Mouse (Mus musculus) urinary bladder, postnatal 0 days (tissue): ENCODE measurements around the gene Tubgcp2. TPM values are rescaled to one million over a fixed set of nuclear protein-coding genes. Genes with fewer than 3 reads are reported as not detected.

Source experiments
- microRNA counts: library from miRNA; unstranded; fragments of <30 nt; microRNA quantifications from one replicate; lab custom pipeline; 2016
- microRNA-seq: library from miRNA; unstranded; fragments of <30 nt; microRNA quantifications from one replicate; pipeline ENCODE4, GENCODE M21; 2016
- polyA plus RNA-seq: library from polyadenylated mRNA; unstranded; fragments of >200 nt; fragmentation: Nextera tagmentation; extraction: Ambion mirVana; gene quantifications from 2 replicates; pipeline ENCODE4 v1.2.1, GENCODE M21; 2015

Tubgcp2 gene
- polyA plus RNA-seq, result 24.9 and 27.2 TPM in 2 replicates

DNA sequence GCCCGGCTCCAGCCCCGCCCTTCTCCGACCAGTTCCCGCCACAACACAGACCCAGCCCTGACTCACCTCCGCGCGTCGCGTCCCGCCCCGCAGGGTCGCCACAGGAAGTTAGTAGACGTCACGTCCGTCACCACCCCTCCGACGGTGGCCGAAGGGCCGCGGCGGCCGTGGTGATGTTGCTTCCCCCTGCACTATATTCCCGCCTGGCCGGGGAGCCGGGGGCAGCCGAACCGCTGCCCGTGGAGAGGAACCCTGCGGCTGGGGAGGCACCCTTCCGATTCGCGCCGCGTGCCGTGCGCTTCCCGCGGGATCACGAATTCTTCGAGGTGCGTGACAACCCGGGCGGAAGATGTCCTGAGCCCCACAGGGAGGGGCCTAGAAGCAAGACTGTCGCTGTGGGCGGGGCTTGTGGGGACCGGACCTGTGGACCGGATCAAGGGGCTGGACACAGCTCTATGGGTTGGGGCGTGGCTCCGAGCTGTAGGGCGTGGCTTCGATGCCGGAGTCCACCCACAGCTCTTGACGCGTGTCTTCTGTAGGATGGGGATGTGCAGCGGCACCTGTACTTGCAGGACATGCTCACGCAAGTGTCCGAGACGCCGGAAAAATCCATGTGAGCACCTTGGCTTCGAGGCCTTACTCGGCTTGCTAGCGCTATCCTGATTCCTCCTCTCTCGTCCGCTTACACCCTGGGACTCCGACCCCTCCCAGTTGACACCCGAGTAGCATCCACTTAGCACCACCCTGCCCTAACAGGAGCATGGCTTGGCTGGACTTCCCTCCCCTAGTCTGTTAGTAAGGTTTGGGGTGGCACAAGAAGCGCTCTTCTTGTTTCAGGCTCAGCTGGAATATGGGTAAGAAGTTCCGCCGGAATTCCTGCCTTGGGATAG is at the start of gene Tubgcp2, which contains the start of gene Zfp511:
Tubgcp2 (minus strand) TSS at position 389 of the 890 bp plus-strand sequence.
Zfp511 (plus strand) TSS at position 111 of the 890 bp plus-strand sequence.

DNA sequence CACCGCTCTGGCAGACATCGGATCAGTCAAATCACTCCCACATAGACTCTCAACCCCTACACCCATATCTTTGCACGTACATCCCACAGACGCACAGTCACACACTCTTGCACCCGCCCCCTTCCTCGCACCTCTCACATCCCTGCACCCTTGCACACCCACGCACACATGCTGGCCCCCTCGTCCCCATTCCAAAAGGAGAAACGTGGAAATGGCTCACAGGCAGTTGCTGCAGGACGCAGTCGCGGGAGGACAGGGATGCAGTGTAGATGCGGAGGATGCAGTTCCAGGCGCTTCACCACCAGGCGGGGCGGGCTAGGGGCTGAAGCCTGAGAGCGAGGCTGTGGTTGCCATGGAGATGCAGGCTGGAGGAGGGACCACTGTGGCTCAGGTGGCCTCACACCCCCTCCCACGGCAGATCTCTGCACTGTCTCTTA is 45.8 kb upstream of the Tubgcp2 start, which contains the start of gene Caly:
Caly (minus strand) TSS at position 307 of the 437 bp plus-strand sequence.

DNA sequence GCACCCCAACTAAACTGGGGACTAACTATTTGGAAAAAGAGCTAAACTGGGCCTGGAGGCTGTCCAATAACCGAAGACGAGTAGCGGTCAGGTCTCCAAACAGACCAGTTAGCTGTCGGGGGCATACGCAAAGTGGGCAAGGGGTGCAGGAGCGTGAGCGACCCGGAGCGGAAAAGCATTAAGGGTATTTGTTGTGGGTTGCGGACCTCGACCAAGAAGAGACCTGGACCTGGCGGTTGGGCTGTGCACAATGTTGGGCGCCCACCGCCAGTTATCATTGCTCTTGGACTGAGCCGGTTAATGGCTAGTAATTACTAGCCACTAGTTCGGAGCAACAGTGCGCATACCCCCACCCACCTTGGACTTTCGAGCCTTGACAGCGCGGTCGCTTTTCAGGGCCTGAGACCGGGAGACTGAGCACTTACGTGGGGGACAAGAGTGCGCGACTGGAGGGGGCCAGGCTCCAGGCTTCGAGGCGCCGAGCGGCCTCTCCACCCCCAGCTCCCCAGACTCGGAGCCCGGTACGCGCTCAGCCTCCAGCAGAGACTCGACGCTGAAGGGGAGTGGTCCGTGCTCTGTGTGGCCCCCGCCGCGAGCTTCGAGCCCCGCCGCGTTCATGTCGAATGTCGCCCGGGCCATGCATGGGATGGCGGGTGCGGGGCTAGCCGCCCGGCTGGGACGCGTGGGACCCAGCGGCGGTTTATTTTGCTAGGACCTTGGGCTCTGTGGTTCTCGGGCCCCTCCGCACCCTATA is 12.1 kb upstream of the Tubgcp2 start, which contains the start of gene Msx3:
Msx3 (minus strand) TSS at position 729 of the 754 bp plus-strand sequence.

DNA sequence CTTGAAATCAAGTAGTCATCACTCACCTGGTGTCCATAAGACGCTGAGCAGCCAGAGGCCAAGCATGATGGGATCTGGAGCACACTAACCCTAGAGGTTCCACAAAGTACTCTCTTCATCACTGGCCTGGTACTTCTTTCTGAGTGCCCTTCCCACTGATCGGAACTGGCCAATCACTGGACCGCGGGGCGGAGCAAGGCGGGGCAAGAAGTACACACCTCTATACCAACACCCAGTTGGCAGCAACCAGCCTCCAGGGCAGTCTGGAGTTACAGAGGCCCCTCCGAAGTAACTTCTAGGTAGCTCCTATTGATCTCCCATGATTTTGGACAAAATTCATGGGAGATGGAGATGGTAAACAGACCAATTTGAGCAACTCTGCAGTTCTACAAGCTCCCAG is 44.1 kb downstream of the Tubgcp2 start, which contains the start of gene Adam8:
Adam8 (minus strand) TSS at position 157 of the 400 bp plus-strand sequence.

DNA sequence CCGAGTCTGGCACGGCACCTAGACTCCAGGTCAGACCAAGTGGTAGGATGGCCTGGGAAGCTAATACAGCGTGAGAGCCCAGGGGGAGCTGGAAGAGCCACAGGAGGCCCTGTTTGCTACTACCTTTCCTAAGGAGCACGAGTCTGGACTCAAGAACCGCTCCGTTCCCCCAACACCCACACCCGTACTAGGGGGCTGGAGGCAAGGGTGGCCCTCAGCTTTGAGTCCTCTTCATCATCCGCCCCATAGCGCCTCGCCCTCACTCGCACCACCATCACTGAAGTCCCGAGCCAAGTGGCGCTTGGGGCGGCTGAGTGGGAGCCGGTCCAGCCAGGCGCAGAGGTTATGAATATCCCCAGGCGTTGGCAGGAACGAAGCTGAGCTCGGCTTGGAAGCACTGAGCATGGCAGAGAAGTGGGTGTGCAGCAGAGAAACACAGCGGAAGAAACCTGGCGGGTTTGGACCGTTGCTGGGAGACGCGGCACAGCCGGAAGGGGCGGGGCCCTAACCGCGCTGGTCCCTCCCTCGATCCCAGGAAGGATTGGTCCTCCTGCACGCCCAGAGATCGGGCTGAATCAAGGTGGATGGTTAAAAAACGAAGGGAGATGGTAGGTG is 58.1 kb downstream of the Tubgcp2 start, which contains the start of gene 6430531B16Rik:
6430531B16Rik (minus strand) TSS at position 478 of the 615 bp plus-strand sequence.

MicroRNA genes within 50 kb of the gene (microRNA counts, 519-probe panel; counts per million panel counts)
- 1,815 counts per million, percentile 19 among the panel's probes with 10 or more counts for microRNA mmu-miR-202-3p (lab: Ali Mortazavi, UCI)
- 2,184 counts per million, percentile 28 among the panel's probes with 10 or more counts for microRNA mmu-miR-202-5p (lab: Ali Mortazavi, UCI)

Small RNAs within 50 kb of the gene (microRNA-seq; reads per million reads assigned to microRNA genes)
- gene Mir202 (not detected), gene Mir7062 (not detected), gene mmu-mir-7686 (not detected)

Other genes starting within 250 kb of the Tubgcp2 start
- gene Adgra1, start 202.5 kb downstream of the Tubgcp2 start, polyA plus RNA-seq, result 3.3 and 4.6 TPM in 2 replicates
- gene Kndc1, start 142.0 kb downstream of the Tubgcp2 start, polyA plus RNA-seq, result 0.06 and 0.12 TPM in 2 replicates
- not detected in 2 replicates for gene Utf1, start 92.9 kb downstream of the Tubgcp2 start, polyA plus RNA-seq
- 0.39 and 0.99 TPM in 2 replicates for gene 6430531B16Rik, start 57.9 kb downstream of the Tubgcp2 start, polyA plus RNA-seq
- 5.3 and 22.1 TPM in 2 replicates for gene Adam8, start 44.1 kb downstream of the Tubgcp2 start, polyA plus RNA-seq
- gene Zfp511, start 278 bp downstream of the Tubgcp2 start, polyA plus RNA-seq, result 23.7 and 25.7 TPM in 2 replicates
- not detected in 2 replicates for gene Msx3, start 12.4 kb upstream of the Tubgcp2 start, polyA plus RNA-seq
- gene Caly, start 45.9 kb upstream of the Tubgcp2 start, polyA plus RNA-seq, result 0.39 TPM in 1 of 2 replicates, not detected in the other
- gene Prap1, start 56.7 kb upstream of the Tubgcp2 start, polyA plus RNA-seq, result 4.4 and 5.8 TPM in 2 replicates
- 53.1 and 55.7 TPM in 2 replicates for gene Fuom, start 65.8 kb upstream of the Tubgcp2 start, polyA plus RNA-seq
- 21.5 and 21.8 TPM in 2 replicates for gene Paox, start 79.1 kb upstream of the Tubgcp2 start, polyA plus RNA-seq
- 108 and 113 TPM in 2 replicates for gene Echs1, start 79.8 kb upstream of the Tubgcp2 start, polyA plus RNA-seq
- 25.5 and 27.2 TPM in 2 replicates for gene Mtg1, start 100.9 kb upstream of the Tubgcp2 start, polyA plus RNA-seq
- gene Sprn, start 118.2 kb upstream of the Tubgcp2 start, polyA plus RNA-seq, result 1.3 and 1.9 TPM in 2 replicates
- not detected in 2 replicates for gene Olfr522, start 128.1 kb upstream of the Tubgcp2 start, polyA plus RNA-seq
- not detected in 2 replicates for gene Olfr523, start 136.5 kb upstream of the Tubgcp2 start, polyA plus RNA-seq
- gene Olfr524, start 169.3 kb upstream of the Tubgcp2 start, polyA plus RNA-seq, result not detected in 2 replicates
- gene Cd163l1, start 181.6 kb upstream of the Tubgcp2 start, polyA plus RNA-seq, result not detected in 2 replicates
- not detected in 2 replicates for gene 5830411N06Rik, start 210.6 kb upstream of the Tubgcp2 start, polyA plus RNA-seq